Mouse (Mus musculus) heart, adult 2 months (tissue): ENCODE results near the gene Cadm3. TPM values are rescaled to one million over a fixed set of nuclear protein-coding genes. Genes with fewer than 3 reads are reported as not detected.
"Not testable (repeated sequence)": the region's sequence is repeated elsewhere in the genome, so short reads cannot be mapped to it uniquely, and the experiment has no call there.

Source experiments
- DNase-seq, 2 experiments: peaks; one replicate each; pipeline ENCODE4 v3.0.0; 2021
- H3K27ac ChIP-seq: fragments of 200-600 bp; 2 replicates; pipeline ENCODE4 v1.8.1; 2022
- H3K27me3 ChIP-seq: fragments of 200-500 bp; 2 replicates; pipeline ENCODE4 v1.6.1; 2012; ENCODE audit warnings: mild to moderate bottlenecking, low read length, inconsistent platforms, mixed read lengths; ENCODE audit not compliant: control insufficient read depth, insufficient read depth
- H3K36me3 ChIP-seq: fragments of 200-500 bp; 2 replicates; pipeline ENCODE4 v1.6.1; 2012; ENCODE audit warnings: low read length, inconsistent platforms; ENCODE audit not compliant: control insufficient read depth, insufficient read depth
- H3K4me1 ChIP-seq: fragments of 200-500 bp; 2 replicates; pipeline ENCODE4 v1.6.1; 2011; ENCODE audit warnings: low read length; ENCODE audit not compliant: control insufficient read depth, insufficient read depth
- H3K4me3 ChIP-seq: fragments of 200-600 bp; 2 replicates; pipeline ENCODE4 v1.8.1; 2022
- H3K79me2 ChIP-seq: fragments of 200-500 bp; replicated peaks from 2 replicates; pipeline ENCODE4 v1.6.1; 2012; ENCODE audit warnings: mild to moderate bottlenecking, inconsistent platforms, low read length, moderate library complexity, mixed read lengths; ENCODE audit not compliant: control insufficient read depth, insufficient read depth
- H3K9ac ChIP-seq: fragments of 200-500 bp; 2 replicates; pipeline ENCODE4 v1.6.1; 2012; ENCODE audit warnings: low read depth, mild to moderate bottlenecking, control low read depth, inconsistent platforms, low read length, mixed read lengths
- CTCF ChIP-seq: fragments of 200-600 bp; IDR thresholded peaks from 2 replicates; pipeline ENCODE4 v1.8.1; 2022; ENCODE audit warnings: antibody characterized with exemption, mild to moderate bottlenecking, moderate library complexity
- EP300 ChIP-seq: fragments of 200-500 bp; IDR thresholded peaks from 2 replicates; pipeline ENCODE4 v1.6.1; 2011; ENCODE audit warnings: low read depth, low read length, control low read depth; ENCODE audit not compliant: insufficient read depth
- POLR2A ChIP-seq: fragments of 200-500 bp; IDR thresholded peaks from 2 replicates; pipeline ENCODE4 v1.6.1; 2011; ENCODE audit warnings: mild to moderate bottlenecking, low read depth, low read length, control low read depth; ENCODE audit not compliant: insufficient read depth
- WGBS: fragments of 180-500 bp; shearing (Covaris S2); methylation state at CpG from one replicate; pipeline ENCODE4 v1.1.7; 2018; 5-methylcytosine and 5-hydroxymethylcytosine counted together
- intact Hi-C: fragments of 180-260 bp; cut with DNase I; formaldehyde crosslinking; loops from one replicate; pipeline ENCODE4 v1.15.1; 2025
- polyA plus RNA-seq: library from polyadenylated mRNA; depleted of rRNA; stranded (reverse); fragments of >200 nt; gene quantifications from 2 replicates; pipeline ENCODE4 v1.2.3, GENCODE M21; 2012
- total RNA-seq, 2 experiments: library from RNA; stranded (reverse); gene quantifications; 2 replicates each; pipeline ENCODE4 v1.2.3; 2021

Gene Cadm3
- total and polyA plus RNA-seq, 3 experiments = 1.6 to 4.1 (median 2.6) TPM

DNA sequence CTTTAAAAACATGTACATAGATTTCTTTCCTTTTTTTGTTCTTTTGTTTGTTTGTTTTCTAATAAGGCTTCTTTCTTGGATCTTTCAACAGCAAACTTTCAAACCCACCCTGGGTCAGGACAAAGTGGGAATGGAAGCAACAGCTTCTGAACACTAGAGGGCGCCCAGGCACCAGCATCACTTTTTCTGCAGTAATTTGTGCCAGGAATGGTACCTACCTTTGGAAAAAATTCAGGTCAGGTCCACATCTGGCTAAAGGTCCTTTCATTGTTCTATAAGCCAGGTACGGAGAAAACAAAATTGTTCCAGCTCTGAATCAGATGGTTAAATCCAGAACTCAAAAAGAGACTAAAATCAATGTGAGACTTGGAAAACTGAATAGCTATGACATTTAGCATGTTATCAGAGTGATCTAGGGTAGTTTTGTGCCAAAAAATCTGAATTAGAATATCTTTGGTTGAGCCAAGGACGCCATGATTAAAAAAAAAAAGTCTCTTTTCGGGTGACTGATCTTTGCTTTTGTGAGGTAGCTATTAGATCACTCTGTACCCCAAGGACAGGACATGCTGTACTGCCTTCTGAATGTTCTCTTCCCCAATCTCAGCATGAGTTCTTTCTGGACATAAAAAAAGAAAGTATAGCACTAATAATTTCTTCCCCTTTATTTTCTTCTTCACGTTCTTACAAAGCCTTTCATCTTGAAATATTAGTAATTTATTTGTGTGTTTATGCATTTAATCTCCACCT lies 43.5 kb downstream of the Cadm3 start:
- intact Hi-C loops = loop anchor here (1.0 to 2.0 kb wide), 2 partner anchors 53 to 75 kb away; no protein-coding TSS in a partner anchor
- H3K36me3 ChIP-seq = no peaks in the 10 kb centered on the region
- H3K9ac ChIP-seq = no peak overlapping the region
- H3K27me3 ChIP-seq = no peaks in the 10 kb centered on the region
- H3K79me2 ChIP-seq = no peaks in the 10 kb centered on the region
- H3K4me1 ChIP-seq = no peaks in the 10 kb centered on the region
- peak; percentile 88 for TF ChIP-seq CTCF
- TF ChIP-seq EP300 = no peak
- H3K4me3 ChIP-seq = no peak overlapping the region
- 23% methylated on average over 5 of the region's 5 CpGs for WGBS
- H3K27ac ChIP-seq = no peak overlapping the region
- no peak for DNase-seq

DNA sequence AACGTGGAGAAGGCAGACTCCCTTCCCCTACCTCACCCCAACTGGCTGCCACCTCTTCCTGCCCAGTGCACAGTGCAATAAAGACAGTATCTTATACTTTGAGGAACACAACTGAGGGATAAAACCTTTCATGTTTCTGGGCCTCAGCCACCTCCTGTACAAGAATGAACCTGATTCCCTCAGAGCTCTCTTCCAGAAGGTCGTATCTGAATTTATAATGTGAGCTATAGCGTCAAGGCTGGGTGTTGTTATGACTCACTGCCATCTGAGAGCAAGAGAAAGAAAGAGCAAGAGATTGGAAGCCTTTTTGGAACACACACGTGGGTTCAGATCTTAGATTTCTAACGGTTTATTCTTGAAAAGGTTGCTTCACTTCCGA lies 45.3 kb downstream of the Cadm3 start:
- no peak for TF ChIP-seq EP300
- TF ChIP-seq POLR2A = no peak
- TF ChIP-seq CTCF = no peak
- Histone ChIP-seq H3K36me3 (no peaks in the 10 kb centered on the region), H3K4me3 (no peak overlapping the region), H3K79me2 (no peaks in the 10 kb centered on the region), H3K27me3 (no peaks in the 10 kb centered on the region), H3K9ac (no peak overlapping the region), H3K27ac (no peak overlapping the region), H3K4me1 (no peaks in the 10 kb centered on the region)
- intact Hi-C loops = loop anchor here (2.0 kb wide), 1 partner anchor 77 kb away; no protein-coding TSS in a partner anchor
- WGBS = 60% methylated on average over 6 of the region's 6 CpGs
- no peak for DNase-seq

- Histone ChIP-seq H3K27me3 (no peaks in the 10 kb centered on the region), H3K4me3 (no peak overlapping the region), H3K9ac (no peak overlapping the region), H3K4me1 (no peaks in the 10 kb centered on the region), H3K36me3 (no peaks in the 10 kb centered on the region), H3K27ac (no peak overlapping the region), H3K79me2 (no peaks in the 10 kb centered on the region)
- 69% methylated on average over 8 of the region's 8 CpGs for WGBS
- no peak for DNase-seq
- TF ChIP-seq CTCF (no peak), POLR2A (no peak)
- intact Hi-C loops = loop anchor here (2.0 kb wide), 1 partner anchor 77 kb away; no protein-coding TSS in a partner anchor
These were observed 45.8 kb downstream of the Cadm3 start for GRCm38 (mm10) chr1:173321593-173322248.

- 72% methylated on average over 2 of the region's 2 CpGs for WGBS
- H3K36me3 ChIP-seq = no peaks in the 10 kb centered on the region
- H3K27ac ChIP-seq = no peak overlapping the region
- no peaks in the 10 kb centered on the region for H3K27me3 ChIP-seq
- intact Hi-C loops = no loop called here
- H3K4me3 ChIP-seq = no peak overlapping the region
- H3K9ac ChIP-seq = no peak overlapping the region
- no peaks in the 10 kb centered on the region for H3K79me2 ChIP-seq
- no peaks in the 10 kb centered on the region for H3K4me1 ChIP-seq
- DNase-seq = no peak
- TF ChIP-seq POLR2A (no peak), CTCF (no peak), EP300 (no peak)
These were observed 49.5 kb downstream of the Cadm3 start for GRCm38 (mm10) chr1:173317925-173318477.

DNA sequence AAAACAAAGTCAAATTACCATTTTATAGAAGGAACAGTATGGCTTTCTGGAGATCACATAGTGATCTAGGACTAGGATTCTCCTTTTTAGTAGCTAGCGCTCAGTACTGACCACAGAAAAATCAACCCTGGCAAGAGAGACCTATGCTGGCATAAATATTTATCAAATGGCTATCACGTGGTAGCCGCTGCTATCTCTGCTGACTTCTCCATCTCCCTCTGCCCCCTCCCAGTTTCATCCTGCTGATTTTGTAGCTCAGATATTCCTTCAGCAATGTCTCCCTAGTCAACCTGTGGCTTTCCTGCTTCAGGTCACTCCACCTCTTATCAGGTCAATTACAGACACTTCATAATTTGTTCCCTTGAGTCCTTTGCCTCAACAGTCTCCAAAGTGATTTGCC lies 51.8 kb downstream of the Cadm3 start:
- Histone ChIP-seq H3K79me2 (no peaks in the 10 kb centered on the region), H3K27ac (no peak overlapping the region), H3K4me3 (no peak overlapping the region), H3K27me3 (no peaks in the 10 kb centered on the region), H3K9ac (no peak overlapping the region), H3K4me1 (no peaks in the 10 kb centered on the region), H3K36me3 (no peaks in the 10 kb centered on the region)
- no peak for DNase-seq
- TF ChIP-seq EP300 (no peak), POLR2A (no peak), CTCF (no peak)
- WGBS = 78% methylated on average over 3 of the region's 3 CpGs
- intact Hi-C loops = no loop called here

DNA sequence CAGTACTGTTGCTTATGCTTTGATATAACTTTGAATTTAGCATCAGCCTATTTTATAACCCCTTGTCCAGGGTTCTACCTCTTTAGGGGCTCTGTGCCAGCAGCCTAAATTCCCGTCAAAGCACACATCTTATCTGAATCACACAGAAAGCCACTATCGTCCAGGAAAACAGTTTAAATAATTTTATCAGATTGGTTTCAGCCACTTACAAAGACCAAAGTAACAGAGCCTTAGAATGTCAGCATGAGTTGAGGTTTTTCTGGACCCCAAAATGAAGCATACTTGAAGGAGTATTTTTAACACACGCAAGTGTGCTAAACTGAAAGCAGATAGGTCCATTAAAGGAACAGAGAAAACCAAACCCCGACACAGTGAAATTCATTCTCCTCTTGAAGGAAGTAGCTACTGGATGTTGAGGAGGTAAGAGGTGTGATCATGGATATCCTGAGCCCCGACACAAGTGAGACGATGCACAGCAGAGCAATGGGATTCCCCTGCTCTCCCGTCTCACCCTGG lies 53.9 kb downstream of the Cadm3 start:
- H3K79me2 ChIP-seq, H3K36me3 ChIP-seq, H3K27ac ChIP-seq, H3K4me3 ChIP-seq, H3K4me1 ChIP-seq, H3K9ac ChIP-seq, intact Hi-C loops, H3K27me3 ChIP-seq, DNase-seq: not testable (repeated sequence)
- 60% methylated on average over 7 of the region's 7 CpGs for WGBS

GRCm38 (mm10) chr1:173302795-173303194 lies 64.7 kb downstream of the Cadm3 start:
- H3K4me1 ChIP-seq, DNase-seq, H3K79me2 ChIP-seq, H3K27me3 ChIP-seq, H3K9ac ChIP-seq, H3K4me3 ChIP-seq, intact Hi-C loops, H3K27ac ChIP-seq, H3K36me3 ChIP-seq: not testable (repeated sequence)
- WGBS = 35% methylated on average over 3 of the region's 3 CpGs
